Mouse (Mus musculus) neural tube, embryonic 11.5 days (tissue): ENCODE measurements at regions not wholly inside any gene's neighbourhood (a gene's known extent, or its start where the extent isn't known, plus 50 kb on each side); places are given as distances from the start of the nearest gene placed in this dataset.
"Not testable (repeated sequence)": the region's sequence is repeated elsewhere in the genome, so short reads cannot be mapped to it uniquely, and the experiment has no call there.

Experiments
- ATAC-seq: fragments of 200-750 bp; cut with Nextera tagmentation; 2 replicates; pipeline ENCODE4 v1.8.0; 2017; ENCODE audit warnings: moderate number of reproducible peaks, mild to moderate bottlenecking, moderate TSS enrichment, moderate library complexity; ENCODE audit not compliant: insufficient read depth, low FRiP score, low TSS enrichment
- DNase-seq: peaks from one replicate; pipeline ENCODE4 v3.0.0-alpha.2; 2015; ENCODE audit warnings: low spot score
- H3K27ac ChIP-seq: fragments of 300-500 bp; sonication (generic); 2 replicates; pipeline ENCODE4 v1.5.1; 2014; ENCODE audit warnings: low read depth, mild to moderate bottlenecking, low read length
- H3K27me3 ChIP-seq: fragments of 300-500 bp; sonication (generic); 2 replicates; pipeline ENCODE4 v1.6.1; 2014; ENCODE audit warnings: mild to moderate bottlenecking, low read length, mixed read lengths; ENCODE audit not compliant: control insufficient read depth, insufficient read depth
- H3K36me3 ChIP-seq: fragments of 300-500 bp; sonication (generic); 2 replicates; pipeline ENCODE4 v1.6.1; 2014; ENCODE audit warnings: mild to moderate bottlenecking, low read length, moderate library complexity, mixed read lengths; ENCODE audit not compliant: control insufficient read depth, insufficient read depth
- H3K4me1 ChIP-seq: fragments of 300-500 bp; sonication (generic); 2 replicates; pipeline ENCODE4 v1.6.1; 2014; ENCODE audit warnings: low read length, mixed read lengths; ENCODE audit not compliant: control insufficient read depth, insufficient read depth
- H3K4me2 ChIP-seq: fragments of 300-500 bp; sonication (generic); 2 replicates; pipeline ENCODE4 v1.6.1; 2014; ENCODE audit warnings: low read depth, mild to moderate bottlenecking, moderate library complexity
- H3K4me3 ChIP-seq: fragments of 300-500 bp; sonication (generic); 2 replicates; pipeline ENCODE4 v1.5.1; 2014; ENCODE audit warnings: low read depth, low read length
- H3K9ac ChIP-seq: fragments of 300-500 bp; sonication (generic); 2 replicates; pipeline ENCODE4 v1.6.1; 2014; ENCODE audit warnings: mild to moderate bottlenecking, low read length
- H3K9me3 ChIP-seq: fragments of 300-500 bp; sonication (generic); 2 replicates; pipeline ENCODE4 v1.6.1; 2016; ENCODE audit warnings: low read length; ENCODE audit not compliant: control insufficient read depth
- WGBS: fragments of 180-500 bp; shearing (Covaris S2); extraction: QIAGEN DNeasy Blood & Tissue Kit; methylation state at CpG from one replicate; pipeline ENCODE4 v1.1.7; 2014; 5-methylcytosine and 5-hydroxymethylcytosine counted together

GRCm38 (mm10) chr8:26626186-26626585 is 350.9 kb upstream of the Zfp703 start:
- Histone ChIP-seq H3K27ac (no peak overlapping the region; the same call in 1 of the 2 replicates), H3K9ac (no peak overlapping the region), H3K36me3 (no peaks in the 10 kb centered on the region), H3K9me3 (no peaks in the 10 kb centered on the region), H3K27me3 (no peaks in the 10 kb centered on the region), H3K4me2 (peak overlapping the region; percentile 27), H3K4me1 (peaks cover 28% of the 10 kb centered on the region), H3K4me3 (no peak overlapping the region)
- DNase-seq, result peak; percentile 51
- 22% methylated on average over 14 of the region's 14 CpGs for WGBS
- peak; percentile 54 for ATAC-seq

DNA sequence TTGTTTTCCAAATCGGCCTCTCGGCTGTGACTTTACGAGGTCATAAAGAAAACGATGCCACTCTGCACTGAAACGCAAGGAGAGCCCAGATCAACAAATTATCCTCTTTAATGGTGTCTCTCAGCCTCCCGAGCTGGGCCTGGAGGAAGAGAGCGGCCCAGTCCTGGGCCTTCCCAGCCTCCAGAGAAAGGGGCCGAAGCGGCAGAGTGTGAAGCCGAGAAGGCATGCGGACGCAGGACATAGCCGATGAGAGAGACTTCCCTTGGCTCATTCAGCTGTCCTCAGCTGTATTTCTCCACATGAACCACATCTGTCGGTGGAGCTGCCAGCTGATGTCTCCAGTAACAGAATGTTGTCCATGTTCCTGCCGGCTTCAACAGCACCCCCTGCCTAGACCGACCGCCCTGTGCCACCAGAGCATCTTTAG is 350.5 kb upstream of the Zfp703 start:
- Histone ChIP-seq H3K9me3 (no peaks in the 10 kb centered on the region), H3K4me2 (peak overlapping the region; percentile 27), H3K36me3 (no peaks in the 10 kb centered on the region), H3K4me3 (no peak overlapping the region), H3K27me3 (no peaks in the 10 kb centered on the region), H3K27ac (peak overlapping the region; percentile 79), H3K9ac (no peak overlapping the region), H3K4me1 (peaks cover 23% of the 10 kb centered on the region)
- 25% methylated on average over 17 of the region's 17 CpGs for WGBS
- peak; percentile 21 for ATAC-seq
- DNase-seq, result peak; percentile 50

GRCm38 (mm10) chr8:26627191-26627891 is 349.8 kb upstream of the Zfp703 start:
- H3K36me3 ChIP-seq, result no peaks in the 10 kb centered on the region
- DNase-seq, result peak; percentile 58
- H3K27me3 ChIP-seq, result no peaks in the 10 kb centered on the region
- no peaks in the 10 kb centered on the region for H3K9me3 ChIP-seq
- no peak overlapping the region; the same call in 1 of the 2 replicates for H3K4me2 ChIP-seq
- no peak overlapping the region for H3K4me3 ChIP-seq
- H3K27ac ChIP-seq, result peak overlapping the region; percentile 79
- 47% methylated on average over 18 of the region's 18 CpGs for WGBS
- ATAC-seq, result no peak
- H3K9ac ChIP-seq, result no peak overlapping the region
- H3K4me1 ChIP-seq, result peaks cover 20% of the 10 kb centered on the region

- no peaks in the 10 kb centered on the region for H3K36me3 ChIP-seq
- no peaks in the 10 kb centered on the region for H3K9me3 ChIP-seq
- no peak overlapping the region for H3K27ac ChIP-seq
- H3K9ac ChIP-seq, result no peak overlapping the region
- WGBS, result 89% methylated on average over 2 of the region's 2 CpGs
- H3K4me3 ChIP-seq, result no peak overlapping the region
- DNase-seq (no peak), ATAC-seq (no peak)
- H3K4me1 ChIP-seq, result peaks cover 20% of the 10 kb centered on the region
- no peaks in the 10 kb centered on the region for H3K27me3 ChIP-seq
- no peak overlapping the region for H3K4me2 ChIP-seq
Measured at GRCm38 (mm10) chr8:26630544-26630943, 346.6 kb upstream of the Zfp703 start.

DNA sequence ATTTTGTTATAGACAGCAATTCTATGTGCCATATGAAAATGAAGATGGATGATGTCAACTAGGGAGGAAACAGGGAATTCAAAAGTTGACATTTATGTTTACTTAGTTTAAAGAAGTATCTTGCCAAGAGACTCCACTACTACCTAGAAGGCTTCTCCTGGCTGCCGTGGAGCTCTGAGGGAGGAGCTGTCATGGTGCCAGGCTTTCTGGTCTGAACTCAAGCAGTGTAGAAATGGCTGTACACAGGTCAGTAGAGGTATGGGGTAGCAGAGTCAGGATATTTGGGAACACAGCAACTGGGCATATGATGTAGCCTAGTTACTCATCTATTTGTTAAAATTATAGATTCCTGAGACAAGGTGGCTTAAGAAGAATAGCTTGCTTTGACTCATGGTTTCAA is 341.4 kb upstream of the Zfp703 start:
- no peaks in the 10 kb centered on the region for H3K9me3 ChIP-seq
- H3K4me3 ChIP-seq, result no peak overlapping the region
- DNase-seq, result no peak
- ATAC-seq, result no peak
- no peaks in the 10 kb centered on the region for H3K36me3 ChIP-seq
- WGBS, result 86% methylated on average over 1 of the region's 1 CpGs
- no peak overlapping the region for H3K9ac ChIP-seq
- no peak overlapping the region for H3K4me2 ChIP-seq
- H3K27ac ChIP-seq, result no peak overlapping the region
- H3K27me3 ChIP-seq, result no peaks in the 10 kb centered on the region
- H3K4me1 ChIP-seq, result no peaks in the 10 kb centered on the region

DNA sequence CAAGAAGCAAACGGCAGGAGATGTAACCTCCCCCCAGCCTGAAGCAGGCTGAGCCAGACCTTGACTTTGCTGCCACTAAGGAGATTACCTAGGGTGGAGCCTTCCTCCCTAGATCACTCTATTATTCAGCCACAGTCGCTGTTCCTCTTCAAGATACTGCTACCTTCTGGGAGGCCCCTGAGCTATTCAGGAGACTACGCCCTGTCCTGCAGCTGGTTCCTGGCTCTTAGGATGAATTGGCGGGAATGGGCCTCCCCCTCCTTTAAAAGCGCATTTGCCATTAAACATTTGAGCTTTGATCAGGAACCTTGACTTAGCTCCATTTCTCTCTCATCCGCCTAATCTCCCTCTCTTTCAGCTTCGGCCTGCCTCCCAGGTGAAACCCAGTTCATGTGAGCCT is 331.8 kb upstream of the Zfp703 start:
- H3K4me3 ChIP-seq, H3K27ac ChIP-seq, H3K27me3 ChIP-seq, H3K9me3 ChIP-seq, DNase-seq, H3K4me2 ChIP-seq, H3K4me1 ChIP-seq, ATAC-seq, H3K36me3 ChIP-seq, H3K9ac ChIP-seq: not testable (repeated sequence)
- 83% methylated on average over 7 of the region's 7 CpGs for WGBS

- ATAC-seq (no peak), DNase-seq (no peak)
- Histone ChIP-seq H3K36me3 (no peaks in the 10 kb centered on the region), H3K4me1 (no peaks in the 10 kb centered on the region), H3K4me2 (no peak overlapping the region), H3K27me3 (no peaks in the 10 kb centered on the region), H3K9me3 (no peaks in the 10 kb centered on the region), H3K27ac (no peak overlapping the region), H3K9ac (no peak overlapping the region), H3K4me3 (no peak overlapping the region)
- 27% methylated on average over 1 of the region's 1 CpGs for WGBS
Measured at GRCm38 (mm10) chr8:26650287-26650686, 326.8 kb upstream of the Zfp703 start.

GRCm38 (mm10) chr8:26655897-26656296 is 321.2 kb upstream of the Zfp703 start:
- Histone ChIP-seq H3K27me3 (no peaks in the 10 kb centered on the region), H3K4me2 (no peak overlapping the region), H3K9me3 (no peaks in the 10 kb centered on the region), H3K9ac (no peak overlapping the region), H3K27ac (0 out of 2 replicates have a peak overlapping the region, but pooled peaks have one; percentile 1), H3K4me1 (peaks cover 4% of the 10 kb centered on the region; the same call in 1 of the 2 replicates), H3K4me3 (no peak overlapping the region), H3K36me3 (no peaks in the 10 kb centered on the region)
- ATAC-seq (0 out of 2 replicates have a peak, but pooled peaks have one; percentile 31), DNase-seq (no peak)
- WGBS, result 7% methylated on average over 8 of the region's 8 CpGs
